Mouse (Mus musculus) olfactory bulb, adult 2 months (tissue): ENCODE measurements around the gene Zdhhc19.

Experiments
- CTCF ChIP-seq: fragments of 200-500 bp; IDR thresholded peaks from 2 replicates; pipeline ENCODE4 v1.5.1; 2012; ENCODE audit warnings: low read depth, mild to moderate bottlenecking, low read length, moderate library complexity; ENCODE audit not compliant: insufficient read depth
- POLR2A ChIP-seq: fragments of 200-500 bp; IDR thresholded peaks from 2 replicates; pipeline ENCODE4 v1.6.1; 2012; ENCODE audit warnings: mild to moderate bottlenecking, low read depth, low read length, moderate library complexity; ENCODE audit not compliant: insufficient read depth

- no peak for TF ChIP-seq POLR2A
- no peak for TF ChIP-seq CTCF
Measured at GRCm38 (mm10) chr16:32537867-32538660, 42.0 kb downstream of the Zdhhc19 start.
